Comparison of ENCODE assay signal across 8 mouse cellular contexts in genomic region chr9:61377706-61378479, GRCm38 (mm10). TPM values are rescaled to one million over a fixed set of nuclear protein-coding genes. Genes with fewer than 3 reads are reported as not detected.
A peak's percentile ranks its signal among the peaks of the same experiment; 100 is the strongest.
DNase-seq lines count a peak whose midpoint lies in the region; ATAC-seq and TF ChIP-seq lines count a peak whose summit lies in the region.

No protein-coding gene starts in this region.

- H3K9me3 ChIP-seq in kidney, embryonic 14.5 days (ENCODE audit: control insufficient read depth, low read length), result no peaks in the 10 kb centered on the region

- H3K4me1 ChIP-seq in embryonic fibroblast, embryonic 13.5 days (ENCODE audit: control insufficient read depth, insufficient read depth, low read length), result peaks cover 25% of the 10 kb centered on the region
- H3K4me1 ChIP-seq in kidney, embryonic 14.5 days (ENCODE audit: control insufficient read depth, insufficient read depth, low read length), result peaks cover 65% of the 10 kb centered on the region
- H3K4me1 ChIP-seq in thymus, adult 2 months (replicated peaks; ENCODE audit: control insufficient read depth, insufficient read depth, low read length), result peaks cover 68% of the 10 kb centered on the region

- H3K27me3 ChIP-seq in kidney, embryonic 14.5 days (ENCODE audit: control insufficient read depth, insufficient read depth, low read length), result no peaks in the 10 kb centered on the region
- no peaks in the 10 kb centered on the region for H3K27me3 ChIP-seq in myocyte (ENCODE audit: control insufficient read depth, insufficient read depth, insufficient read length)
- H3K27me3 ChIP-seq in thymus, adult 2 months (ENCODE audit: control insufficient read depth, insufficient read depth, low read length), result no peaks in the 10 kb centered on the region

- no peak for TF ChIP-seq POLR2A in embryonic fibroblast, embryonic 13.5 days (IDR thresholded peaks at IDR 0.05; ENCODE audit: low read depth, low read length)
- no peak for TF ChIP-seq POLR2A in myocyte (IDR thresholded peaks at IDR 0.05; ENCODE audit: insufficient read length, low read depth)
- TF ChIP-seq POLR2A in thymus, adult 2 months (IDR thresholded peaks at IDR 0.05; ENCODE audit: control insufficient read depth, extremely low read depth, insufficient read depth, low read length, poor library complexity), result no peak

- H3K79me2 ChIP-seq in myocyte (ENCODE audit: control insufficient read depth, insufficient read depth), result peaks cover 73% of the 10 kb centered on the region

- no peak overlapping the region for H3ac ChIP-seq in myocyte (ENCODE audit: control insufficient read depth, insufficient read length)

- TF ChIP-seq CTCF in layer of hippocampus, adult 2 months (conservative IDR thresholded peaks at IDR 0.05), result no peak
- no peak for TF ChIP-seq CTCF in embryonic fibroblast, embryonic 13.5 days (IDR thresholded peaks at IDR 0.05; ENCODE audit: borderline replicate concordance, insufficient read depth, low read length)
- TF ChIP-seq CTCF in thymus, adult 2 months (IDR thresholded peaks at IDR 0.05; ENCODE audit: borderline replicate concordance, control insufficient read depth, extremely low read depth, insufficient read depth, low read length, poor library complexity), result no peak

- no peak overlapping the region for H3K9ac ChIP-seq in kidney, embryonic 14.5 days (ENCODE audit: low read depth, low read length)

- H3K36me3 ChIP-seq in kidney, embryonic 14.5 days (ENCODE audit: control insufficient read depth, insufficient read depth, low read length), result peaks cover 45% of the 10 kb centered on the region; the same call in 1 of the 2 replicates
- H3K36me3 ChIP-seq in myocyte (ENCODE audit: control insufficient read depth, insufficient read depth), result peaks cover 13% of the 10 kb centered on the region
- peaks cover 18% of the 10 kb centered on the region for H3K36me3 ChIP-seq in thymus, adult 2 months (ENCODE audit: control insufficient read depth, insufficient read depth, low read length)

- WGBS in kidney, embryonic 14.5 days, result 18% methylated on average over 9 of the region's 9 CpGs
- 38% methylated on average over 9 of the region's 9 CpGs for WGBS in thymus, adult 2 months

- no peak for DNase-seq in layer of hippocampus, adult 2 months (ENCODE audit: low spot score in 2 of 2)
- no peak for DNase-seq in layer of hippocampus, adult 18-20 months (ENCODE audit: low spot score in 2 of 2)
- no peak for DNase-seq in layer of hippocampus, adult 8-10 months (ENCODE audit: low spot score in 2 of 2)
- no peak for DNase-seq in right cerebral cortex, postnatal 10 days (ENCODE audit: low spot score in 2 of 2)
- no peak for DNase-seq in thymus, adult 2 months

- no peak for ATAC-seq in kidney, embryonic 14.5 days (ENCODE audit: low FRiP score, low TSS enrichment)

- no peak overlapping the region; the same call in 1 of the 2 replicates for H3K4me3 ChIP-seq in layer of hippocampus, adult 2 months
- H3K4me3 ChIP-seq in embryonic fibroblast, embryonic 13.5 days (ENCODE audit: insufficient read depth, low read length), result no peak overlapping the region
- peak overlapping the region; percentile 12; the same call in 1 of the 2 replicates for H3K4me3 ChIP-seq in kidney, embryonic 14.5 days (ENCODE audit: low read length)
- peak overlapping the region; percentile 94 for H3K4me3 ChIP-seq in myocyte
- no peak overlapping the region for H3K4me3 ChIP-seq in thymus, adult 2 months (ENCODE audit: control insufficient read depth, insufficient read depth, low read length)

- peak overlapping the region; percentile 95 for H3K4me2 ChIP-seq in kidney, embryonic 14.5 days (replicated peaks; ENCODE audit: low read depth, low read length)
- H3K4me2 ChIP-seq in myocyte (ENCODE audit: low read depth), result peak overlapping the region; percentile 96

- 0 out of 2 replicates have a peak overlapping the region, but pooled peaks have one; percentile 2 for H3K27ac ChIP-seq in layer of hippocampus, adult 2 months
- H3K27ac ChIP-seq in embryonic fibroblast, embryonic 13.5 days (ENCODE audit: insufficient read depth, low read length), result peak overlapping the region; percentile 7; the same call in 1 of the 2 replicates
- 0 out of 2 replicates have a peak overlapping the region, but pooled peaks have one; percentile 17 for H3K27ac ChIP-seq in kidney, embryonic 14.5 days (ENCODE audit: low read depth, low read length)
- H3K27ac ChIP-seq in thymus, adult 2 months (ENCODE audit: control insufficient read depth, insufficient read depth, low read length), result no peak overlapping the region

TF ChIP-seq in myocyte, 11 proteins besides CTCF, POLR2A, EP300 and RAD21:
- TF ChIP-seq POLR2AphosphoS2 (IDR thresholded peaks at IDR 0.05; ENCODE audit: insufficient read length, low read depth), result no peak
- no peak for TF ChIP-seq TCF3 (IDR thresholded peaks at IDR 0.05; ENCODE audit: insufficient read length, low read depth)
- TF ChIP-seq SRF (IDR thresholded peaks at IDR 0.05; ENCODE audit: control insufficient read depth, insufficient read length, low read depth), result no peak
- TF ChIP-seq REST (IDR thresholded peaks at IDR 0.05; ENCODE audit: insufficient read depth, insufficient read length), result no peak
- TF ChIP-seq E2F4 (IDR thresholded peaks at IDR 0.05; ENCODE audit: insufficient read depth), result no peak
- TF ChIP-seq CEBPB (IDR thresholded peaks at IDR 0.05; ENCODE audit: insufficient read depth, poor library complexity, severe bottlenecking), result no peak
- peak; percentile 55 for TF ChIP-seq USF1 (IDR thresholded peaks at IDR 0.05; ENCODE audit: low read depth)
- TF ChIP-seq MYOD1 (IDR thresholded peaks at IDR 0.05; ENCODE audit: control insufficient read depth in 1 of 3, insufficient read length in 2 of 3, low read depth in 2 of 3), result peak; percentile 5 to 72 (median 20)
- no peak for TF ChIP-seq MAX (IDR thresholded peaks at IDR 0.05; ENCODE audit: low read depth)
- TF ChIP-seq MYOG (IDR thresholded peaks at IDR 0.05; ENCODE audit: control insufficient read depth in 1 of 3, insufficient read depth in 1 of 3, insufficient read length in 2 of 3, low read depth in 2 of 3), result peak in 1 of 3 experiments; percentile 75
- no peak for TF ChIP-seq TCF12 (IDR thresholded peaks at IDR 0.05; ENCODE audit: insufficient read depth, poor library complexity, severe bottlenecking)
TF ChIP-seq in myocyte: peak in this region for 3.

RNA-seq across cellular contexts. Expression of gene Tle3, which starts 5.7 kb away (rescaled TPM):
- total RNA-seq in layer of hippocampus, adult 2 months (2021), result 10 to 100 TPM; 53.1 to 57.2 TPM
- total RNA-seq in layer of hippocampus, adult 18-20 months (2021), result 10 to 100 TPM; 58.1 to 59.7 TPM
- 51.5 and 63.9 TPM in 2 replicates for polyA plus RNA-seq in embryonic fibroblast, embryonic 13.5 days (2011; ENCODE audit: insufficient read length, low read depth, missing spikeins)
- 29.6 and 33.7 TPM in 2 replicates for polyA plus RNA-seq in kidney, embryonic 14.5 days (2014; fragmentation: Nextera tagmentation; extraction: Ambion mirVana)
- polyA plus RNA-seq in myocyte (2012; fragmentation: generic; extraction: Trizol), result 62.1 TPM
- 10 to 100 TPM; 47.8 to 62.3 (median 56.9) TPM for total RNA-seq in layer of hippocampus, adult 8-10 months (2022)
- polyA plus RNA-seq in thymus, adult 2 months (2012; rRNA removed), result 205 and 254 TPM in 2 replicates

Comparison
In these comparisons a context has a peak if more than half of its experiments do, and no peak if none do; other contexts are left out.
1. H3K4me3 ChIP-seq: peak in kidney, embryonic 14.5 days (single experiment) and myocyte (single experiment); none in layer of hippocampus, adult 2 months (single experiment), embryonic fibroblast, embryonic 13.5 days (single experiment) and thymus, adult 2 months (single experiment).